Mouse (Mus musculus) CH12.LX (cell line): ENCODE results near the gene Cped1. TPM values are rescaled to one million over a fixed set of nuclear protein-coding genes. Genes with fewer than 3 reads are reported as not detected.

Experiments used
- DNase-seq: peaks from one replicate; pipeline ENCODE4 v3.0.0-alpha.2; 2013; ENCODE audit errors: extremely low read depth
- H3K27ac ChIP-seq: 2 replicates; pipeline ENCODE4 v1.5.1; 2012; ENCODE audit warnings: low read depth, mild to moderate bottlenecking, control low read depth, moderate library complexity; ENCODE audit not compliant: insufficient read depth
- H3K27me3 ChIP-seq: replicated peaks from 2 replicates; pipeline ENCODE3; 2012; ENCODE audit warnings: inconsistent platforms
- H3K36me3 ChIP-seq, 2 experiments: replicated peaks in 1 of 2; 2 replicates each; pipeline versions ENCODE3 to v1.6.1; 2012; ENCODE audit warnings: inconsistent platforms in 1 of 2, low read length in 1 of 2, mild to moderate bottlenecking in 1 of 2, mixed read lengths in 1 of 2, moderate library complexity in 1 of 2; ENCODE audit not compliant: control insufficient read depth in 1 of 2, insufficient read depth in 1 of 2
- H3K4me1 ChIP-seq, 2 experiments: 2 replicates each; pipeline ENCODE4 v1.6.1; 2012; ENCODE audit warnings: inconsistent platforms in 1 of 2, moderate library complexity in 1 of 2; ENCODE audit not compliant: insufficient read depth in 2 of 2, control insufficient read depth in 1 of 2
- H3K4me2 ChIP-seq: 2 replicates; pipeline ENCODE4 v1.6.1; 2012; ENCODE audit warnings: low read depth, mild to moderate bottlenecking, control low read depth; ENCODE audit not compliant: poor library complexity, insufficient read depth, severe bottlenecking
- H3K4me3 ChIP-seq, 3 experiments: fragments of 150-350 bp in 1 of 3; sonication (generic) in 1 of 3; replicated peaks in 1 of 3; 2 replicates each; pipeline versions ENCODE3 to v1.5.1; 2011 to 2012; ENCODE audit warnings: low read depth in 2 of 3, low read length in 2 of 3, mild to moderate bottlenecking in 2 of 3, moderate library complexity in 2 of 3, control low read depth in 1 of 3, improper control_type of control experiment in 1 of 3, inconsistent platforms in 1 of 3, mixed read lengths in 1 of 3; ENCODE audit not compliant: poor library complexity in 1 of 3
- H3K79me2 ChIP-seq: replicated peaks from 2 replicates; pipeline ENCODE4 v1.6.1; 2012; ENCODE audit warnings: mild to moderate bottlenecking, moderate library complexity; ENCODE audit not compliant: control insufficient read depth, poor library complexity, insufficient read depth, severe bottlenecking; ENCODE audit errors: extremely low read depth
- H3K9ac ChIP-seq: 2 replicates; pipeline ENCODE4 v1.6.1; 2012; ENCODE audit warnings: low read depth, mild to moderate bottlenecking, control low read depth, moderate library complexity; ENCODE audit not compliant: insufficient read depth
- H3K9me3 ChIP-seq: replicated peaks from 2 replicates; pipeline ENCODE3; 2012; ENCODE audit warnings: low read length, inconsistent platforms, mixed read lengths
- BHLHE40 ChIP-seq: IDR thresholded peaks from 2 replicates; pipeline ENCODE4 v1.6.1; 2011; ENCODE audit warnings: mild to moderate bottlenecking, low read depth, low read length, improper control_type of control experiment
- CHD1 ChIP-seq: IDR thresholded peaks from 2 replicates; pipeline ENCODE4 v1.6.1; 2012; ENCODE audit warnings: low read depth, low read length, improper control_type of control experiment, inconsistent platforms
- CHD2 ChIP-seq: IDR thresholded peaks from 2 replicates; pipeline ENCODE4 v1.6.1; 2011; ENCODE audit warnings: low read length, improper control_type of control experiment
- CTCF ChIP-seq, 2 experiments: IDR thresholded peaks in 1 of 2; conservative IDR thresholded peaks in 1 of 2; 2 replicates each; pipeline ENCODE4 v1.5.1; 2011 to 2012; ENCODE audit warnings: low read depth in 2 of 2, low read length in 2 of 2, improper control_type of control experiment in 1 of 2, inconsistent platforms in 1 of 2, mild to moderate bottlenecking in 1 of 2, moderate library complexity in 1 of 2
- ELF1 ChIP-seq: IDR thresholded peaks from 2 replicates; pipeline ENCODE4 v1.6.1; 2014; ENCODE audit warnings: low read depth, mild to moderate bottlenecking, inconsistent platforms, low read length, improper control_type of control experiment
- EP300 ChIP-seq: IDR thresholded peaks from 2 replicates; pipeline ENCODE4 v1.6.1; 2011; ENCODE audit warnings: low read length, improper control_type of control experiment
- ETS1 ChIP-seq: conservative IDR thresholded peaks from 2 replicates; pipeline ENCODE4 v1.6.1; 2012; ENCODE audit warnings: low read depth, mild to moderate bottlenecking, inconsistent platforms, low read length, improper control_type of control experiment, moderate library complexity
- HCFC1 ChIP-seq: IDR thresholded peaks from 2 replicates; pipeline ENCODE4 v1.6.1; 2012; ENCODE audit warnings: low read depth, mild to moderate bottlenecking, inconsistent platforms, low read length, improper control_type of control experiment
- IRF4 ChIP-seq: IDR thresholded peaks from 2 replicates; pipeline ENCODE4 v1.6.1; 2014; ENCODE audit warnings: low read depth, mild to moderate bottlenecking, inconsistent platforms, low read length, improper control_type of control experiment
- JUND ChIP-seq: conservative IDR thresholded peaks from 2 replicates; pipeline ENCODE4 v1.6.1; 2011; ENCODE audit warnings: low read depth, low read length, improper control_type of control experiment
- KAT2A ChIP-seq: IDR thresholded peaks from 2 replicates; pipeline ENCODE4 v1.6.1; 2012; ENCODE audit warnings: low read length, improper control_type of control experiment, inconsistent platforms; ENCODE audit not compliant: insufficient replicate concordance
- MAFK ChIP-seq: IDR thresholded peaks from 2 replicates; pipeline ENCODE4 v1.6.1; 2011; ENCODE audit warnings: low read length, improper control_type of control experiment; ENCODE audit not compliant: insufficient replicate concordance
- MAX ChIP-seq: IDR thresholded peaks from 2 replicates; pipeline ENCODE4 v1.6.1; 2011; ENCODE audit warnings: low read length, improper control_type of control experiment
- MAZ ChIP-seq: IDR thresholded peaks from 2 replicates; pipeline ENCODE4 v1.6.1; 2012; ENCODE audit warnings: low read depth, mild to moderate bottlenecking, inconsistent platforms, low read length, improper control_type of control experiment, moderate library complexity
- MEF2A ChIP-seq: IDR thresholded peaks from 2 replicates; pipeline ENCODE4 v1.6.1; 2014; ENCODE audit warnings: low read depth, mild to moderate bottlenecking, inconsistent platforms, low read length, improper control_type of control experiment, borderline replicate concordance
- MXI1 ChIP-seq: IDR thresholded peaks from 2 replicates; pipeline ENCODE4 v1.6.1; 2011; ENCODE audit warnings: mild to moderate bottlenecking, low read depth, low read length, improper control_type of control experiment
- MYC ChIP-seq: IDR thresholded peaks from 2 replicates; pipeline ENCODE4 v1.6.1; 2011; ENCODE audit warnings: low read depth, mild to moderate bottlenecking, improper control_type of control experiment, low read length
- NELFE ChIP-seq: IDR thresholded peaks from 2 replicates; pipeline ENCODE4 v1.6.1; 2011; ENCODE audit warnings: low read depth, low read length, improper control_type of control experiment
- NRF1 ChIP-seq: IDR thresholded peaks from 2 replicates; pipeline ENCODE4 v1.6.1; 2014; ENCODE audit warnings: low read depth, mild to moderate bottlenecking, inconsistent platforms, low read length, improper control_type of control experiment, moderate library complexity
- PAX5 ChIP-seq: IDR thresholded peaks from 2 replicates; pipeline ENCODE4 v1.6.1; 2012; ENCODE audit warnings: low read length, inconsistent platforms, mixed read lengths
- POLR2AphosphoS2 ChIP-seq: IDR thresholded peaks from 2 replicates; pipeline ENCODE4 v1.6.1; 2011; ENCODE audit warnings: low read depth, low read length, improper control_type of control experiment
- RCOR1 ChIP-seq: conservative IDR thresholded peaks from 2 replicates; pipeline ENCODE4 v1.6.1; 2012; ENCODE audit warnings: low read depth, mild to moderate bottlenecking, inconsistent platforms, low read length, improper control_type of control experiment
- UBTF ChIP-seq: IDR thresholded peaks from 2 replicates; pipeline ENCODE4 v1.6.1; 2012; ENCODE audit warnings: low read depth, mild to moderate bottlenecking, inconsistent platforms, low read length, improper control_type of control experiment, moderate library complexity
- USF1 ChIP-seq: IDR thresholded peaks from 2 replicates; pipeline ENCODE4 v1.6.1; 2014; ENCODE audit warnings: low read depth, mild to moderate bottlenecking, inconsistent platforms, low read length, improper control_type of control experiment
- USF2 ChIP-seq: conservative IDR thresholded peaks from 2 replicates; pipeline ENCODE4 v1.6.1; 2011; ENCODE audit warnings: low read depth, low read length, improper control_type of control experiment
- ZC3H11A ChIP-seq: IDR thresholded peaks from 2 replicates; pipeline ENCODE4 v1.6.1; 2012; ENCODE audit warnings: low read depth, mild to moderate bottlenecking, inconsistent platforms, low read length, improper control_type of control experiment
- ZKSCAN1 ChIP-seq: IDR thresholded peaks from 2 replicates; pipeline ENCODE4 v1.6.1; 2012; ENCODE audit warnings: low read depth, inconsistent platforms, low read length, improper control_type of control experiment, borderline replicate concordance
- ZMIZ1 ChIP-seq: IDR thresholded peaks from 2 replicates; pipeline ENCODE4 v1.6.1; 2012; ENCODE audit warnings: low read depth, mild to moderate bottlenecking, inconsistent platforms, low read length, improper control_type of control experiment
- ZNF384 ChIP-seq: IDR thresholded peaks from 2 replicates; pipeline ENCODE4 v1.6.1; 2012; ENCODE audit warnings: low read depth, low read length, improper control_type of control experiment, inconsistent platforms
- dilution Hi-C: fragments of 300-500 bp; cut with MboI; formaldehyde crosslinking; loops from 2 replicates; pipeline ENCODE4 v1.14.3; 2020; ENCODE audit warnings: low sequenced_read_pairs; ENCODE audit not compliant: extremely low pct_unique_long_range_greater_than_20kb, extremely low pct_ligation_motif_present
- in situ Hi-C: fragments of 300-500 bp; cut with MboI; formaldehyde crosslinking; loops from 3 replicates; pipeline ENCODE4 v1.14.3; 2019; ENCODE audit warnings: low sequenced_read_pairs, low pct_ligation_motif_present, low pct_unique_long_range_greater_than_20kb, mixed read lengths
- polyA plus RNA-seq: library from polyadenylated mRNA; unstranded; fragments of >175 nt; gene quantifications from 2 replicates; pipeline ENCODE4 v1.2.1, GENCODE M21; 2012; ENCODE audit warnings: low read depth; ENCODE audit not compliant: insufficient read length
- total RNA-seq, 2 experiments: library from RNA; depleted of rRNA; stranded (reverse); fragments of 300-350 nt in 1 of 2; fragments of >200 nt in 1 of 2; gene quantifications; 2 replicates each; pipeline ENCODE4 v1.2.3; 2012 to 2014

Cped1 gene
- total and polyA plus RNA-seq, 3 experiments, result 0.51 to 6.8 (median 1.1) TPM

GRCm38 (mm10) chr6:22026358-22026673, 40.6 kb downstream of the Cped1 start:
- Histone ChIP-seq H3K79me2 (no peaks in the 10 kb centered on the region), H3K27me3 (no peaks in the 10 kb centered on the region), H3K4me2 (no peak overlapping the region; the same call in 1 of the 2 replicates), H3K36me3 (no peaks in the 10 kb centered on the region), H3K27ac (no peak overlapping the region), H3K9ac (no peak overlapping the region), H3K4me3 (no peak overlapping the region), H3K9me3 (no peaks in the 10 kb centered on the region), H3K4me1 (no peaks in the 10 kb centered on the region)
- dilution Hi-C loops, result no loop called here
- in situ Hi-C loops, result no loop called here
- TF ChIP-seq USF1, result no peak
- TF ChIP-seq MAFK, result no peak
- no peak for TF ChIP-seq PAX5
- TF ChIP-seq EP300, result no peak
- no peak for TF ChIP-seq KAT2A
- no peak for TF ChIP-seq HCFC1
- no peak for TF ChIP-seq IRF4
- no peak for TF ChIP-seq POLR2AphosphoS2
- no peak for TF ChIP-seq ZMIZ1
- no peak for TF ChIP-seq CHD2
- TF ChIP-seq CHD1, result no peak
- no peak for TF ChIP-seq MAX
- no peak for TF ChIP-seq ZC3H11A
- TF ChIP-seq RCOR1, result no peak
- no peak for TF ChIP-seq MYC
- TF ChIP-seq NELFE, result no peak
- TF ChIP-seq MXI1, result no peak
- no peak for TF ChIP-seq ETS1
- no peak for TF ChIP-seq ZNF384
- TF ChIP-seq UBTF, result no peak
- no peak for DNase-seq

DNA sequence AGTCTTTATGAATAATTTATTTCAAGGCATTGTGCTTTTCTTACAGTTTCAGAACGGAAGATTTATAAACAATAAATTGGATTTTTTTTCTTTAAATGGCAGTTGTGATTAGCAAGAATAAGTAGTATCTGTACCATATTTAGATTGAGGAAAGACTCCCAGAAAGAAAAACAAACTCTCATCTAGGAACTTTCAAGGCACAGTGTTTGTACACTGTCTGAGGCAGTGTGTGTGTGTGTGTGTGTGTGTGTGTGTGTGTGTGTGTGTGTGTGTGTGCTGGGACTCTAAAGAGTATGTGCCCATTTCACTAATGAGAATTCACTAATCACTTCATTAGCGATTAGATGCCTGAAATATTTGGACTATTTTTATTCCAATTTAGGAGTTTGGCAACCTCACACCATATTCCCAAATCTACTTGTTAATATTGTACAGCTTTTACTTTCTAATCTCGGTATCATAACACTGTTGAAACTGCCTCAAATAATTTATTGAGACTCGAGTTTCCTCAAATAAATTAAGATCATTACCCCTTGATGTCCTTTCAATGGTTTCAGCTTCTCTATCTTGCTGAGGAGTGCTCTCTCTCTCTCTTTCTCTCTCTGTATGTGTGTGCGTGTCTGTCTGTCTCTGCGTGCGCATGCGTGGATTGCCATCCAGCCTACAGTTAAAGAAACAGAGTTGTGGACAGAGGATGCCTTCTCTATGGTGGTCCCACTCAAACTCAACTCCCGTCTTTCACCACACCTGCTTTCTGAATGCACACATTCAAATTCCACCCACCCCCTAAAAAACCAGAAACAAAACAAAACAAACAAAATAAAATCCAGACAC, 41.3 kb downstream of the Cped1 start:
- no peak overlapping the region for H3K27ac ChIP-seq
- dilution Hi-C loops (no loop called here), in situ Hi-C loops (no loop called here)
- H3K4me3 ChIP-seq, result no peak overlapping the region
- H3K27me3 ChIP-seq, result no peaks in the 10 kb centered on the region
- no peaks in the 10 kb centered on the region for H3K4me1 ChIP-seq
- H3K9ac ChIP-seq, result no peak overlapping the region
- no peaks in the 10 kb centered on the region for H3K79me2 ChIP-seq
- H3K4me2 ChIP-seq, result no peak overlapping the region
- H3K36me3 ChIP-seq, result no peaks in the 10 kb centered on the region
- no peak for DNase-seq
- no peak for TF ChIP-seq POLR2AphosphoS2
- no peak for TF ChIP-seq ZC3H11A
- no peak for TF ChIP-seq CTCF (conservative IDR thresholded peaks at IDR 0.05 in 1 of 2, IDR thresholded peaks at IDR 0.05 in 1 of 2; ENCODE audit: low read depth in 2 of 2, low read length in 2 of 2)
- no peak for TF ChIP-seq USF2
- TF ChIP-seq NRF1, result no peak
- no peak for TF ChIP-seq USF1
- TF ChIP-seq MEF2A, result no peak
- TF ChIP-seq MXI1, result no peak
- TF ChIP-seq ZKSCAN1, result no peak
- no peak for TF ChIP-seq NELFE
- TF ChIP-seq ELF1, result no peak
- no peak for TF ChIP-seq JUND
- TF ChIP-seq MAZ, result no peak
- TF ChIP-seq HCFC1, result no peak
- TF ChIP-seq UBTF, result no peak
- no peak for TF ChIP-seq KAT2A
- no peak for TF ChIP-seq RCOR1
- no peak for TF ChIP-seq BHLHE40
- H3K9me3 ChIP-seq, result no peaks in the 10 kb centered on the region
